Mouse (Mus musculus) adrenal gland, adult 8-10 months (tissue): ENCODE measurements around the gene Rbbp4. TPM values are rescaled to one million over a fixed set of nuclear protein-coding genes. Genes with fewer than 3 reads are reported as not detected.

Source experiments
- microRNA-seq, 2 experiments: library from miRNA; unstranded; fragments of <30 nt; microRNA quantifications; one replicate each; pipeline ENCODE4 v1.2.0; 2022
- total RNA-seq, 4 experiments: library from RNA; stranded (reverse); gene quantifications; 2 replicates each; pipeline ENCODE4 v1.2.4; 2022

Rbbp4 gene
- total RNA-seq, 4 experiments from 2014 or later = 122 to 167 (median 155) TPM

Small RNAs within 50 kb of the gene (microRNA-seq; reads per million reads assigned to microRNA genes)
- gene Gm22994 = 0 reads per million in 2 experiments

Other genes starting within 250 kb of the Rbbp4 start
- gene Tmem54, start 229.8 kb downstream of the Rbbp4 start, total RNA-seq = not detected
- gene Hpca, start 213.3 kb downstream of the Rbbp4 start, total RNA-seq = 1 to 10 TPM; 2.1 to 4.9 (median 3.6) TPM
- 1 to 10 TPM; 3.7 to 6.3 (median 4.7) TPM for gene Fndc5, start 198.4 kb downstream of the Rbbp4 start, total RNA-seq
- 10 to 100 TPM; 21.7 to 31.7 (median 25.4) TPM for gene S100pbp, start 145.6 kb downstream of the Rbbp4 start, total RNA-seq
- gene Yars, start 145.6 kb downstream of the Rbbp4 start, total RNA-seq = 100 to 1,000 TPM in 1 of 4 experiments, 10 to 100 TPM in 3; 83.3 to 108 (median 89.0) TPM
- gene C77080, start 74.0 kb downstream of the Rbbp4 start, total RNA-seq = 10 to 100 TPM; 23.9 to 44.8 (median 34.4) TPM
- gene Sync, start 47.8 kb downstream of the Rbbp4 start, total RNA-seq = 1 to 10 TPM in 3 of 4 experiments, under 1 TPM in 1; 0.73 to 2.5 (median 1.1) TPM
- gene Zbtb8os, start 325 bp upstream of the Rbbp4 start, total RNA-seq = 10 to 100 TPM; 50.9 to 62.1 (median 56.6) TPM
- 1 to 10 TPM; 4.7 to 7.8 (median 5.2) TPM for gene Zbtb8a, start 42.7 kb upstream of the Rbbp4 start, total RNA-seq
- gene Zbtb8b, start 105.5 kb upstream of the Rbbp4 start, total RNA-seq = under 1 TPM; 0.09 to 0.65 (median 0.34) TPM
- gene Bsdc1, start 126.2 kb upstream of the Rbbp4 start, total RNA-seq = 10 to 100 TPM; 73.0 to 83.5 (median 80.3) TPM
- not detected for gene Tssk3, start 155.7 kb upstream of the Rbbp4 start, total RNA-seq
- 1 to 10 TPM in 1 of 4 experiments, not detected in 3; 1.2 TPM for gene Fam229a, start 155.8 kb upstream of the Rbbp4 start, total RNA-seq
- gene Marcksl1, start 178.2 kb upstream of the Rbbp4 start, total RNA-seq = 10 to 100 TPM; 36.0 to 48.0 (median 43.9) TPM
- 10 to 100 TPM; 41.0 to 84.1 (median 61.0) TPM for gene Hdac1, start 207.3 kb upstream of the Rbbp4 start, total RNA-seq
- 1 to 10 TPM; 1.9 to 3.5 (median 2.6) TPM for gene Lck, start 238.3 kb upstream of the Rbbp4 start, total RNA-seq
- gene Fam167b, start 243.2 kb upstream of the Rbbp4 start, total RNA-seq = 10 to 100 TPM; 25.5 to 43.5 (median 29.0) TPM